Mouse (Mus musculus) embryonic fibroblast, embryonic 13.5 days (primary cell): ENCODE results near the gene Nat8l. TPM values are rescaled to one million over a fixed set of nuclear protein-coding genes. Genes with fewer than 3 reads are reported as not detected.

ENCODE experiments used
- H3K27ac ChIP-seq: 2 replicates; pipeline ENCODE4 v1.5.1; 2012; ENCODE audit warnings: low read length, control low read depth, inconsistent platforms; ENCODE audit not compliant: insufficient read depth
- H3K4me1 ChIP-seq: 2 replicates; pipeline ENCODE4 v1.6.1; 2011; ENCODE audit warnings: low read length; ENCODE audit not compliant: control insufficient read depth, insufficient read depth
- H3K4me3 ChIP-seq: 2 replicates; pipeline ENCODE4 v1.5.1; 2011; ENCODE audit warnings: mild to moderate bottlenecking, control low read depth, low read length; ENCODE audit not compliant: insufficient read depth
- CTCF ChIP-seq: IDR thresholded peaks from 2 replicates; pipeline ENCODE4 v1.5.1; 2011; ENCODE audit warnings: mild to moderate bottlenecking, control low read depth, low read length, moderate library complexity, borderline replicate concordance; ENCODE audit not compliant: insufficient read depth
- POLR2A ChIP-seq: IDR thresholded peaks from 2 replicates; pipeline ENCODE4 v1.6.1; 2011; ENCODE audit warnings: low read depth, mild to moderate bottlenecking, control low read depth, low read length, moderate library complexity
- polyA plus RNA-seq: library from polyadenylated mRNA; stranded (reverse); fragments of >200 nt; gene quantifications from 2 replicates; pipeline ENCODE4 v1.2.4, GENCODE M21; 2011; ENCODE audit warnings: low read depth; ENCODE audit not compliant: missing spikeins, insufficient read length

Gene Nat8l
- polyA plus RNA-seq, 1 experiment: 0.32 TPM

- Histone ChIP-seq H3K27ac (peak within 1 kb of the TSS; percentile 28; the same call in 1 of the 2 replicates), H3K4me3 (peak within 1 kb of the TSS; percentile 73), H3K4me1 (0 out of 2 replicates have a peak, but pooled peaks cover 3% of the 10 kb centered on the region)
- TF ChIP-seq POLR2A: peak; percentile 71
- 0 out of 2 replicates have a peak, but pooled peaks have one; percentile 0 for TF ChIP-seq CTCF
These were observed 12.3 kb upstream of the Nat8l start, which contains the start of gene Gm1673 for GRCm38 (mm10) chr5:33983309-33984121. TSS of gene Gm1673 (plus strand) at chr5:33983433.

- H3K4me3 ChIP-seq: no peak overlapping the region
- no peak overlapping the region for H3K27ac ChIP-seq
- TF ChIP-seq CTCF (peak; percentile 61; the same call in 1 of the 2 replicates), POLR2A (no peak)
These were observed 836 bp upstream of the Nat8l start for GRCm38 (mm10) chr5:33994671-33995625.

GRCm38 (mm10) chr5:33996694-33997045, 886 bp downstream of the Nat8l start:
- H3K27ac ChIP-seq: no peak overlapping the region
- no peaks in the 10 kb centered on the region for H3K4me1 ChIP-seq
- H3K4me3 ChIP-seq: peak overlapping the region; percentile 22; the same call in 1 of the 2 replicates
- TF ChIP-seq POLR2A: no peak
- TF ChIP-seq CTCF: no peak

More at GRCm38 (mm10) chr5:33994671-33995625, 836 bp upstream of the Nat8l start:
- H3K4me1 ChIP-seq: no peaks in the 10 kb centered on the region

- TF ChIP-seq CTCF (no peak), POLR2A (no peak)
- H3K4me3 ChIP-seq: peak overlapping the region; percentile 22
- H3K4me1 ChIP-seq: no peaks in the 10 kb centered on the region
- H3K27ac ChIP-seq: no peak overlapping the region
These were observed 1.4 kb downstream of the Nat8l start for GRCm38 (mm10) chr5:33997051-33997741.

- TF ChIP-seq CTCF: no peak
- TF ChIP-seq POLR2A: no peak
- Histone ChIP-seq H3K4me3 (no peak overlapping the region), H3K27ac (no peak overlapping the region), H3K4me1 (no peaks in the 10 kb centered on the region)
These were observed 2.2 kb downstream of the Nat8l start for GRCm38 (mm10) chr5:33997829-33998504.

GRCm38 (mm10) chr5:33998505-33998877, 2.7 kb downstream of the Nat8l start:
- Histone ChIP-seq H3K4me3 (no peak overlapping the region), H3K27ac (no peak overlapping the region), H3K4me1 (no peaks in the 10 kb centered on the region)
- TF ChIP-seq POLR2A (no peak), CTCF (no peak)

- H3K27ac ChIP-seq: no peak overlapping the region
- no peaks in the 10 kb centered on the region for H3K4me1 ChIP-seq
- H3K4me3 ChIP-seq: no peak overlapping the region
- no peak for TF ChIP-seq CTCF
- no peak for TF ChIP-seq POLR2A
These were observed 3.8 kb downstream of the Nat8l start for GRCm38 (mm10) chr5:33999466-34000090.

- H3K4me3 ChIP-seq: no peak overlapping the region
- no peak for TF ChIP-seq POLR2A
- TF ChIP-seq CTCF: no peak
- H3K4me1 ChIP-seq: no peaks in the 10 kb centered on the region
- no peak overlapping the region for H3K27ac ChIP-seq
These were observed 5.0 kb downstream of the Nat8l start for GRCm38 (mm10) chr5:34000809-34001208.

GRCm38 (mm10) chr5:34001401-34001800, 5.6 kb downstream of the Nat8l start:
- no peak for TF ChIP-seq CTCF
- no peak for TF ChIP-seq POLR2A
- Histone ChIP-seq H3K27ac (no peak overlapping the region), H3K4me3 (no peak overlapping the region), H3K4me1 (no peaks in the 10 kb centered on the region)
